Mouse (Mus musculus): Measurements from ENCODE around the gene 1110002E22Rik. TPM values are rescaled to one million over a fixed set of nuclear protein-coding genes. Genes with fewer than 3 reads are reported as not detected.

1110002E22Rik gene
- polyA plus RNA-seq, 1 experiment = 0.07 TPM

DNA sequence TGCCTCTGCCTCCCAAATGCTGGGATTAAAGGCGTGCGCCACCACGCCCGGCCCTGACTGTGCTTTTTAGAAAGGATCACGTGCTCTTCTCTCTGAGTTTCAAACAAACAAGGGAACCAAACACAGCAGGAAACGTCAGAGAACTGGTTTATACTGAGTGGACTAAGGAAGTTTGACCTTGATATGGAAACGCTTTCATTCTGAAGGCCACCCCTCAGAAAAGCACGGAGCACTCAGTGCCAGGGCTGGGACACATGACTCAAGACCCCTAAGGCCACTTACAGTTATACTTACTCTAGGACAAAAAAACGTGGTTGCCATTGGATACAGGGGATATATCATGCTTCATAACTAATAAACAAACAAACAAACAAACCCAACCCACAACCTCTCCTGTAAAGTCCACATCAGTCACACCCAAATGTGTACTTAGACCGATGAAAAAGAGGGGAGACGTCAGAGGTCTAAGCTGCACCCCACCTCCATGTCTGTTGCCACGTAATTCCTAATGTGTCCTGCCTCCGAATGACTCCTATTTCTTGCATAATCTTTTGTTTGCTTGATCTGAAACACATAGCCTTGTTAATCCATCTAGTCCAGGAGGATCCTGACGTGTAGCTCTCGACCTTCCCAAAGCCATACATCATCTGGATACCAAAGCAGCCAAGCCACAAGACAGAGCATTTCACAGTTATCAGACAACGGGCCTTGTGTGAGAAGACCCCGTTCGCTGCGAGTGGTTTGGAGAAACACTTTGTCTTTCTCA, 31.6 kb downstream of the 1110002E22Rik start:
- TF ChIP-seq POLR2A (IDR thresholded peaks at IDR 0.05; ENCODE audit: borderline replicate concordance, insufficient read depth, low read length) = no peak
- TF ChIP-seq CTCF (IDR thresholded peaks at IDR 0.05; ENCODE audit: borderline replicate concordance, insufficient read depth, low read depth, low read length) = no peak
- no peak for DNase-seq
- Histone ChIP-seq H3K27me3 (ENCODE audit: control insufficient read depth, insufficient read depth, low read length) (no peaks in the 10 kb centered on the region), H3K27ac (ENCODE audit: insufficient read depth, low read length) (no peak overlapping the region), H3K4me3 (replicated peaks; ENCODE audit: insufficient read depth, low read depth, low read length) (no peak overlapping the region), H3K4me1 (ENCODE audit: control insufficient read depth, insufficient read depth, low read length) (peaks cover 5% of the 10 kb centered on the region)
- 74% methylated on average over 19 of the region's 19 CpGs for WGBS

DNA sequence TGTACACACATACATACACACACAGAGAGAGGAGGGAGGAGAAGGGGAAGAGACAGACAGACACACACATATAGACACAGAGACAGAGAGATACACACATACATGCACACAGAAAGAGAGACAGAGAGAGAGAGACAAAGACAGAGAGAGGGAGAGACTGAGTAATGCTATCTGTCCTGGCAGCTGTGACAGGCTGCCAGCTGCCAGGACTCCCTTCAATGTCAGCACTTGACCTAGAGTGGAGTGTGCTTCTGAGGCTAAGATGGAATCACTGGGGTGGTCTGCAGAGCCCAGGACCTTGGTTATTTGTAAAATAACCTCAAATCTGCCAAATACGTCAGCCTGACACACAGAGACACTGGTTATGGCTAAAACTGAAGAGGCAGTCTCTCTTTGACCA, 32.9 kb downstream of the 1110002E22Rik start:
- Histone ChIP-seq H3K27ac (ENCODE audit: insufficient read depth, low read length) (no peak overlapping the region), H3K4me3 (replicated peaks; ENCODE audit: insufficient read depth, low read depth, low read length) (no peak overlapping the region), H3K27me3 (ENCODE audit: control insufficient read depth, insufficient read depth, low read length) (no peaks in the 10 kb centered on the region), H3K4me1 (ENCODE audit: control insufficient read depth, insufficient read depth, low read length) (peaks cover 5% of the 10 kb centered on the region)
- DNase-seq = no peak
- WGBS = 85% methylated on average over 1 of the region's 1 CpGs
- TF ChIP-seq POLR2A (IDR thresholded peaks at IDR 0.05; ENCODE audit: borderline replicate concordance, insufficient read depth, low read length) (no peak), CTCF (IDR thresholded peaks at IDR 0.05; ENCODE audit: borderline replicate concordance, insufficient read depth, low read depth, low read length) (no peak)

DNA sequence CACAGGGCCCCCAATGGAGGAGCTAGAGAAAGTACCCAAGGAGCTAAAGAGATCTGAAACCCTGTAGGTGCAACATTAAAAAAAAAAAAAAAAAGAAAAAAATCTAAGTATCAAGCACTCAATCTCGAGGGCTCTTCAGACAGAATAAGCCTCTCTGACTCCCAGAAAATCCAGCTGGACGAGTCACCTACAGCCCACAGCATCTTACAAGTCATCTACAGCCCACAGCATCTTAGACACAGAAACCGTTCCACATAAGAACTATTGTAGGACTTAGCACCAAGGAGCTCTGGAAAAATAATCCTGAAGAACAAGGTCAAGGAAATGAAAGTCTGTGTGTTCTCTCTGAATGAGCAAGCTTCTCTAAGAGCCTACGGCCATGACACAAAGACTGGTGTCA, 37.1 kb downstream of the 1110002E22Rik start:
- TF ChIP-seq POLR2A (IDR thresholded peaks at IDR 0.05; ENCODE audit: borderline replicate concordance, insufficient read depth, low read length) = no peak
- TF ChIP-seq CTCF (IDR thresholded peaks at IDR 0.05; ENCODE audit: borderline replicate concordance, insufficient read depth, low read depth, low read length) = no peak
- 91% methylated on average over 4 of the region's 4 CpGs for WGBS
- no peak overlapping the region for H3K4me3 ChIP-seq (replicated peaks; ENCODE audit: insufficient read depth, low read depth, low read length)
- no peak overlapping the region for H3K27ac ChIP-seq (ENCODE audit: insufficient read depth, low read length)
- no peak for DNase-seq
- no peaks in the 10 kb centered on the region for H3K27me3 ChIP-seq (ENCODE audit: control insufficient read depth, insufficient read depth, low read length)
- no peaks in the 10 kb centered on the region for H3K4me1 ChIP-seq (ENCODE audit: control insufficient read depth, insufficient read depth, low read length)

DNA sequence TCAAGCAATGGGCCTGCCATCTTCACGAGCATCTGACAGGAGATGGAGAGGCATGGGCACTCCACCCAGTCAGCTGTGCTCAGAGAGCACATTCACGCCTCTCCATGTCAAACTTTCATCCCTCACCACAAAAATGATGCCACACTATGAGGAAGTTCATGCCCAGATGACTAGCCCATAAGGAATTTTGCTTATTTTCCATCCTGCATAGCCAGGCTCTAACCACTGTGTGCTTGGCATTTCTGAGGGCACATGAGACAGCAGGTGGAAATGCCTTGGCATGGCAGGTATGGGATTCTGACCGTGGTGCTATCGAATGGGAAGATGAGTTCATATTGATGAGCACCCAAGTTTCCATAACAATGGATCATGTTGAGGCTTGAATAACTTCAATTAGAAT, 38.8 kb downstream of the 1110002E22Rik start:
- Histone ChIP-seq H3K27me3 (ENCODE audit: control insufficient read depth, insufficient read depth, low read length) (no peaks in the 10 kb centered on the region), H3K4me3 (replicated peaks; ENCODE audit: insufficient read depth, low read depth, low read length) (no peak overlapping the region), H3K27ac (ENCODE audit: insufficient read depth, low read length) (no peak overlapping the region), H3K4me1 (ENCODE audit: control insufficient read depth, insufficient read depth, low read length) (no peaks in the 10 kb centered on the region)
- TF ChIP-seq POLR2A (IDR thresholded peaks at IDR 0.05; ENCODE audit: borderline replicate concordance, insufficient read depth, low read length) (no peak), CTCF (IDR thresholded peaks at IDR 0.05; ENCODE audit: borderline replicate concordance, insufficient read depth, low read depth, low read length) (no peak)
- no peak for DNase-seq
- 89% methylated on average over 4 of the region's 4 CpGs for WGBS

DNA sequence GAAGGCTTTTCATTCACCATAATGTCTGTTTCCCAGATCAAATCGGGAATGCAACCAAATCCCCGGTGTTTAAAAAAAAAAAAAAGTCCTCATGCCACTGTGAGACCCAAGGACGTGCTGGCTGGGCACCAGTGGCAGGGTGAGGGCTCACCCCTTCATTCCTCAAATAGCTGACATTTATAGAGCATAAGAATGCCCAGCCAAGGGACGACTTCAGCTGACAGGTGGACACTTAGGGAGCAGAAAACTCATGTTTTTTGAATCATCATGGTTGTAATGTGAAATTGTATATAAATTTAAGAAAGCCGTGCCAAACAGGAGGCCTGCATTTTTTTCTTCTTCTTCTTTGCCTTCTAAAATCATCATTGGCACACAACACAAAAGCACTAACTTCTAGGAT, 40.2 kb downstream of the 1110002E22Rik start:
- H3K27ac ChIP-seq (ENCODE audit: insufficient read depth, low read length) = no peak overlapping the region
- no peak for DNase-seq
- H3K27me3 ChIP-seq (ENCODE audit: control insufficient read depth, insufficient read depth, low read length) = no peaks in the 10 kb centered on the region
- WGBS = 40% methylated on average over 5 of the region's 5 CpGs
- TF ChIP-seq CTCF (IDR thresholded peaks at IDR 0.05; ENCODE audit: borderline replicate concordance, insufficient read depth, low read depth, low read length) (no peak), POLR2A (IDR thresholded peaks at IDR 0.05; ENCODE audit: borderline replicate concordance, insufficient read depth, low read length) (no peak)
- H3K4me1 ChIP-seq (ENCODE audit: control insufficient read depth, insufficient read depth, low read length) = no peaks in the 10 kb centered on the region
- H3K4me3 ChIP-seq (replicated peaks; ENCODE audit: insufficient read depth, low read depth, low read length) = no peak overlapping the region

DNA sequence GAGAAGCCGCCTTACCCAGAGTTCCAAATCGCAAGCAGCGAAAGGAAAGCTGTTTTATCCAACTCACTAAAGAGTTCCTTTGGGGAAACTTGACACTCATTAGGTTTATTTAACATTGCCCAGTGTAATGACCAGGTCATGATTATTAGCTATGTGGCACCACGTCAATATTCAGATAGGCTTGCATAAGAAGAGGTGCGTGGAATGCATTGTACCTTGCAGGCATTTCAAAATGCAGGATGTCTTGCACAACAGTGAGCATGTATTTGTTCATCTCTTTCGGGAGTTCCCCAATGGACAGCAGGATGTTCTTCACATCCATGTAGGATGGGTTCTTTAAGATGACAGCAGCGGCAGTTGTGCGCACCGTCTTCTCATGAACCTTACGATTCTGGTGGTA, 42.0 kb downstream of the 1110002E22Rik start:
- Histone ChIP-seq H3K4me1 (ENCODE audit: control insufficient read depth, insufficient read depth, low read length) (no peaks in the 10 kb centered on the region), H3K4me3 (replicated peaks; ENCODE audit: insufficient read depth, low read depth, low read length) (no peak overlapping the region), H3K27me3 (ENCODE audit: control insufficient read depth, insufficient read depth, low read length) (no peaks in the 10 kb centered on the region), H3K27ac (ENCODE audit: insufficient read depth, low read length) (no peak overlapping the region)
- no peak for DNase-seq
- TF ChIP-seq CTCF (IDR thresholded peaks at IDR 0.05; ENCODE audit: borderline replicate concordance, insufficient read depth, low read depth, low read length) = no peak
- TF ChIP-seq POLR2A (IDR thresholded peaks at IDR 0.05; ENCODE audit: borderline replicate concordance, insufficient read depth, low read length) = no peak
- 96% methylated on average over 10 of the region's 10 CpGs for WGBS

DNA sequence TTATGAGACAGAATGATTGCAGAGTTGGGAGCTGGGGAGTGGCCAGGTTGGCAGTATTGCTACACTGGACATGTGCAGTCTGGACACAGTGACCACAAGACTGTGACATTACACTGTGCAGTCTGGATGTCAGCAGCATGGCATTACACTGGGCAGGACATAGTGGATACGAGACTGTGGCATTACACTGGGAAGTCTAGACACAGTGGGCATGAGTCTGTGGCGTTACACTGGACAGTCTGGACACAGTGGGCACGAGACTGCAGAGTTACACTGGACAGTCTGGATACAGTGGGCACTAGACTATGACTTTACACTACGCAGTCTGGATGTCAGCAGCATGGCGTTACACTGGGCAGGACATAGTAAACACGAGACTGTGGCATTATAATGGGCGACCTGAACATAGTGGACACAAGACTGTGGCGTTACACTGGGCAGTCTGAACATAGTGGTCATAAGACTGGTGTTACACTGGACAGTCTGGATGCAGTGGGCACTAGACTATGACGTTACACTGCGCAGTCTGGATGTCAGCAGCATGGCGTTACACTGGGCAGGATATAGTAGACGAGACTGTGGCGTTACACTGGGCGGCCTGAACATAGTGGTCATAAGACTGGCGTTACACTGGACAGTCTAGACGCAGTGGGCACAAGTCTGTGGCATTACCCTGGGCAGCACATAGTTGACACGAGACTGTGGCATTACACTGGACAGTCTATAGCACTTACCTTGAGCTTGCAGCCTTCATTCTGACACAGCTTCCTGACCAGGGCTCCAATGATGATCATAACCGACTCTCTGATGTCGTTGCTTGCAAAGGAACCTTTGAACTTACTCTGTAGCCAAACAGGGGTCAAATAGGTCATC, 46.3 kb downstream of the 1110002E22Rik start:
- Histone ChIP-seq H3K27ac (ENCODE audit: insufficient read depth, low read length) (no peak overlapping the region), H3K4me3 (replicated peaks; ENCODE audit: insufficient read depth, low read depth, low read length) (no peak overlapping the region), H3K4me1 (ENCODE audit: control insufficient read depth, insufficient read depth, low read length) (no peaks in the 10 kb centered on the region), H3K27me3 (ENCODE audit: control insufficient read depth, insufficient read depth, low read length) (no peaks in the 10 kb centered on the region)
- TF ChIP-seq CTCF (IDR thresholded peaks at IDR 0.05; ENCODE audit: borderline replicate concordance, insufficient read depth, low read depth, low read length) = no peak
- TF ChIP-seq POLR2A (IDR thresholded peaks at IDR 0.05; ENCODE audit: borderline replicate concordance, insufficient read depth, low read length) = no peak
- no peak for DNase-seq
- WGBS = 93% methylated on average over 19 of the region's 19 CpGs

All from cerebellum, adult 2 months (tissue).